Mouse (Mus musculus) megakaryocyte, embryonic 14.5 days (primary cell): ENCODE data around the gene Hist1h1b.
"Not testable (repeated sequence)": the region's sequence is repeated elsewhere in the genome, so short reads cannot be mapped to it uniquely, and the experiment has no call there.

ENCODE experiments used
- FLI1 ChIP-seq: IDR thresholded peaks from 2 replicates; pipeline ENCODE4 v1.6.1; 2012; ENCODE audit warnings: low read length, inconsistent platforms, mixed read lengths
- GATA1 ChIP-seq: IDR thresholded peaks from 3 replicates; pipeline ENCODE4 v1.6.1; 2012; ENCODE audit warnings: mixed read lengths, low read length, inconsistent platforms, borderline replicate concordance

GRCm38 (mm10) chr13:21734906-21735767, 45.3 kb downstream of the Hist1h1b start, which contains the start of gene Hist1h4j:
- TF ChIP-seq GATA1, FLI1: not testable (repeated sequence)
